Mouse (Mus musculus): ENCODE results near the gene Klhl13. TPM values are rescaled to one million over a fixed set of nuclear protein-coding genes. Genes with fewer than 3 reads are reported as not detected.

The Klhl13 gene
- not detected in 2 replicates for polyA plus RNA-seq (2012; ENCODE audit: low replicate concordance)

GRCm38 (mm10) chrX:23364514-23365381 lies at the start of gene Klhl13:
Gene Klhl13 (minus strand): TSS chrX:23365082.

Data from hematopoietic multipotent progenitor cell, adult 10-12 weeks (in vitro differentiated cells).